Mouse (Mus musculus): ENCODE measurements around the gene Hist1h2bl.
"Not testable (repeated sequence)": the region's sequence is repeated elsewhere in the genome, so short reads cannot be mapped to it uniquely, and the experiment has no call there.

Gene Hist1h2bl

DNA sequence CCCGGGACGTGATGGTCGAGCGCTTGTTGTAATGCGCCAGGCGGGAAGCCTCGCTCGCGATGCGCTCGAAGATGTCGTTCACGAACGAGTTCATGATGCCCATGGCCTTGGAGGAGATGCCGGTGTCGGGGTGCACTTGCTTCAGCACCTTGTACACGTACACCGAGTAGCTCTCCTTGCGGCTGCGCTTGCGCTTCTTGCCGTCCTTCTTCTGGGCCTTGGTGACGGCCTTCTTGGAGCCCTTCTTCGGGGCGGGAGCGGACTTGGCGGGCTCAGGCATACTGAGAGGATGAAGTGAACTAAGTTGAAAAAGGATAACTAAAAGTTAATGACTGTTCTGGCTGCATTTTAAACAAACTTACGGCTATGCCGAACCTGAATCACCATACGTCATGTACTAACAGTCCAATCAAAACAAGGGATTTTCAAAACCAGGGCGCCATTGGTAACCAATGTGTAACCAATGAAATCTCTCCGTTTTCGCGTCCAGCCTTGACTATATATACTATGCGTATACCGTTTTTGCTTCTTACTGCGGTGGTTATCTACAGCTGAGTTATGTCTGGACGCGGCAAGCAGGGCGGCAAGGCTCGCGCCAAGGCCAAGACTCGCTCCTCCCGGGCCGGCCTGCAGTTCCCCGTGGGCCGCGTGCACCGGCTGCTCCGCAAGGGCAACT, at the start of gene Hist1h2bl, which contains the start of gene Hist1h2ai:
Gene Hist1h2bl, minus strand, starts transcription at position 280 of the 676 bp plus-strand sequence.
Gene Hist1h2ai, plus strand, starts transcription at position 559 of the 676 bp plus-strand sequence.
- DNase-seq (ENCODE audit: low spot score), result not testable (repeated sequence)

DNA sequence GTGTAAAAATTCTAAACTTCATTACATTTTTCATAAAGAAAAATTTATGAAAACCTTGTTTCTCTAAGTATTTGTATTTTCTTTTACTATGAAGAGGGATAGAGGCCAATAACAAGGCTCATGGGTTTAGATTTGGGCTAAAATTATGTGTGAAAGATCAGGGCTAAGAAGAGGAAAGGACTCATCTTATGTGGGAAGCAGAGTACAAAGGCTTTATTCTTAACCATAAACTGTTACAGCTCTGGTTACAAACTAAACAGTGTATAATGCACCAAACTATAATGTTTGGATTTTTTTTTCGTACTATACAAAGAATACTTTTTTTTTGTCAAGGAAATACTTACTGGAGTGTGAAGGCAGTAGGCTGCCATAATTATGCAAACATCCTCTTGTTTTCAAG, 39.8 kb upstream of the Hist1h2bl start:
- DNase-seq (ENCODE audit: low spot score), result no peak

DNA sequence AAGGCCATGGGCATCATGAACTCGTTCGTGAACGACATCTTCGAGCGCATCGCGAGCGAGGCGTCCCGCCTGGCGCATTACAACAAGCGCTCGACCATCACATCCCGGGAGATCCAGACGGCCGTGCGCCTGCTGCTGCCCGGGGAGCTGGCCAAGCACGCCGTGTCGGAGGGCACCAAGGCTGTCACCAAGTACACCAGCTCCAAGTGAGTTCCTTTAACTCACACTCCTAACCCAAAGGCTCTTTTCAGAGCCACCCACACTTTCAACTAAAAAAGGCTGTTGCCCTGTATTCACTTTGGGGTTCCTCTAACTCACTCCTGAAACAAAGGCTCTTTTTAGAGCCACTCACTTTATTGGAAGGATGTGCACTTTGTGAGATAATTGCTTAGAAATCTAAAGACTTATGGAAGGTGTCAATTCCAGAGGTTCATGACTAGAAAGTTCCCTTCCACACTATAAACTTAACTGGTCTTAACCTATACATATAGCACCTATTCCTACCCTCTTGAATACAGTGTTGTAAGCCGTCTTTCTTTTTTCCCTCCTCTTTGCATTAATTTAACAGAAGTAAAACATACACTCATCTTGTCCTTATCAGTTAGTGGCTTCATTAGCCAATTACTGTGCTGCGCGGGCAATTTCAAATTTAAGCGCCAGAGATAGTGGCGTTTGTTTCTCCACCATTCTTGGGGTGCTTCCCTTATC, 38.5 kb upstream of the Hist1h2bl start:
- DNase-seq (ENCODE audit: low spot score), result not testable (repeated sequence)

DNA sequence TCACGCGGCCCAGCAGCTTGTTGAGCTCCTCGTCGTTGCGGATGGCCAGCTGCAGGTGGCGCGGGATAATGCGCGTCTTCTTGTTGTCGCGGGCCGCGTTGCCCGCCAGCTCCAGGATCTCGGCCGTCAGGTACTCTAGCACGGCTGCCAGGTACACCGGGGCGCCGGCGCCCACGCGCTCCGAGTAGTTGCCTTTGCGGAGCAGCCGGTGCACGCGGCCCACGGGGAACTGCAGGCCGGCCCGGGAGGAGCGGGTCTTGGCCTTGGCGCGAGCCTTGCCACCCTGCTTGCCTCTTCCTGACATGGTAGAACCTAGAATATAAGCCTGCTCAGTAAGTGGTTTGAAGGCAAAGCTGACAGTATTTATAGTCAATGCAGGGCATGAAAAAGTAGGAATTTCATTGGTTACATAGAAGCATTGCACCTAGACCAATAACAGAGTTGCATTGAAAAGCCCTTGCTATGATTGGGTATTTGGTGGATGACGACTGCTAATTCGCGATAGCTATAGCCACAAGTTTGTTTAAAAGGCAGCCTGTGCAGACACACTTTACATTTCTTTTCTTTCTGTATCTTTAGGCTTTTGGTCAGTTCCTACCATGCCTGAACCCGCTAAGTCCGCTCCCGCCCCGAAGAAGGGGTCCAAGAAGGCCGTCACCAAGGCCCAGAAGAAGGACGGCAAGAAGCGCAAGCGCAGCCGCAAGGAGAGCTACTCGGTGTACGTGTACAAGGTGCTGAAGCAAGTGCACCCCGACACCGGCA, 37.8 kb upstream of the Hist1h2bl start, which contains the start of the genes Hist1h2ak and Hist1h2bn:
Gene Hist1h2ak, minus strand, starts transcription at position 304 of the 762 bp plus-strand sequence.
Gene Hist1h2bn, plus strand, starts transcription at position 600 of the 762 bp plus-strand sequence.
- DNase-seq (ENCODE audit: low spot score), result not testable (repeated sequence)

GRCm38 (mm10) chr13:21753051-21753523, 37.1 kb upstream of the Hist1h2bl start:
- DNase-seq (ENCODE audit: low spot score), result no peak

- DNase-seq (ENCODE audit: low spot score), result no peak
Measured at GRCm38 (mm10) chr13:21752356-21752755, 36.4 kb upstream of the Hist1h2bl start.

- no peak for DNase-seq (ENCODE audit: low spot score)
Measured at GRCm38 (mm10) chr13:21751827-21752226, 35.9 kb upstream of the Hist1h2bl start.

DNA sequence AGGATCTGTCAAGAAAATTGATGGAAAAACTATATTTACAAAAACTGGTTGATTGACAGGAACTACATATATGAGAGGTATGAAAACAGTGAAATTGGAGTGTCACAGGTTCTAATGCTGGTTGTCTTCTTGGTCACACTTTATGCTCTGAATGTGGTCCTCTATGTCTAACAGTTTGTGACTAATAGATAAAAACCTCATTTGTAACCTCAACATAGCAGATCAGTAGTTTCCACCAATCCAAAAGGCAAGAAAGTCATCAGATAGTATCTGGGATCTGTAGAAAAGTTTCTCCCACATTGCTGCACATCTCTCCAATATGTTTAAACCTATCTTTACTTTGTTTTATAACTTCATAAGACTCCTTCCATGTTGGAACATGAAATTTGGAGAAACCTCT, 35.5 kb upstream of the Hist1h2bl start:
- no peak for DNase-seq (ENCODE audit: low spot score)

- peak; percentile 51 for DNase-seq (ENCODE audit: low spot score)
Measured at GRCm38 (mm10) chr13:21750159-21751017, 34.4 kb upstream of the Hist1h2bl start, which contains the start of gene Hist1h4k. Gene Hist1h4k, minus strand, starts transcription at chr13:21750505.

DNA sequence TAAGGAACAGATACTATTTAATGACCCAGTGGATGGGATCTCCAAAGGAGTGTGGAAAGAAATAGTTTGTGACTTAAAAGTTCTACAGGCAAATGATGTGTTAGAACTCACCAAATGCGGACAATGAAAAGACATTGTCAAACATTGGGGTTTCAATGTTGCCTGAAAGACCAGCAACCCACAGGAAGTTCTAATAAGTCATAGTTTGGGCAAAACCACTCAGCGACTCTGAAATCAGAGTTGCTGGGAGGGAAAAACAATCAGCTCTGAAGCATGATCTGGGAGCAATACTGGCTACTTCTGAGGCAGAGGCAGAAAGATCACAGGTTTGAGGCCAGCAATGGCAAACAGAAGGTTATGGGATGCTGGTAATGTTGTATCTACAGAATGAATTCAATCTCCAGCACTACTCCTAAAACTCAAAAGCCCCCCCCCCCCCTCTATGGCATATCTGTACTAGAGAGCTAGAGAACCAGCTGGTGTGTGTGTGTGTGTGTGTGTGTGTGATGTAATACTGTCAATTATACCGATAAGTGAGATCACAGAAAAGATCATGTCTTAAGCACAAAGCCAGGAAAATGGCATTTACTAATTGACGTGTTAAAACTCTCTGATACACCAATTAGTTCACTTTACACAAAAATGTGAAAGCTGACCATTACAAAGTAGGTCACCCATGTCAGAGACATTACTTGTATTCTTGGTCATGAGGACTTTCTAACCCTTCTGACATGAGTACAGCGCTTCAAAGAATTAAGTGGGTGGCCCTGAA, 33.6 kb upstream of the Hist1h2bl start:
- no peak for DNase-seq (ENCODE audit: low spot score)

GRCm38 (mm10) chr13:21745006-21745405, 29.1 kb upstream of the Hist1h2bl start:
- DNase-seq (ENCODE audit: low spot score), result no peak

GRCm38 (mm10) chr13:21734906-21735767, 19.2 kb upstream of the Hist1h2bl start, which contains the start of gene Hist1h4j:
Gene Hist1h4j, plus strand, starts transcription at chr13:21735064.
- DNase-seq (ENCODE audit: low spot score), result not testable (repeated sequence)

- DNase-seq (ENCODE audit: low spot score), result no peak
Measured at GRCm38 (mm10) chr13:21734010-21734905, 18.3 kb upstream of the Hist1h2bl start.

GRCm38 (mm10) chr13:21733466-21733865, 17.5 kb upstream of the Hist1h2bl start:
- no peak for DNase-seq (ENCODE audit: low spot score)

DNA sequence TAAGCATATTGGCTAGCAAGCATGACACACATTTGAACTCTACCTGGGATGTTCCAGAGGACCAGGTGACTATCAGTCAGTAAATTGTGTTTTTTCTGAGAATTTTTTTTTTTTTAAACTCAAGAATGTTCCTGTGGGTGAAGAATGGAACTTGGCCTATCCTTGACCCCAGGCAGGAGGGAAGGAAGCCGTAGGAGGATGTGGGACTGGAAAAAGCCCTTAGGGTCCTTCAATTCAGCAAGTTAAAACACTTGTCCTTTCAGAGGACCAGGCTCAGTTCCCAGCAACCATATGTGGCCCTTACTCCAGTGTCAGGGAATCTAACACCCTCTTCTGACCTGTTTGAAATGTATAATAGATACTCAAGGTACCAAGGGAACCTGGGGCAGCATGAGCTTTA, 13.6 kb upstream of the Hist1h2bl start:
- no peak for DNase-seq (ENCODE audit: low spot score)

GRCm38 (mm10) chr13:21727948-21728572, 12.1 kb upstream of the Hist1h2bl start:
- no peak for DNase-seq (ENCODE audit: low spot score)

- DNase-seq (ENCODE audit: low spot score), result no peak
Measured at GRCm38 (mm10) chr13:21722993-21723836, 7.3 kb upstream of the Hist1h2bl start.
